Mouse (Mus musculus): ENCODE data around the gene Prkci.
A peak's percentile ranks its signal among the peaks of the same experiment; 100 is the strongest.

Prkci gene

DNA sequence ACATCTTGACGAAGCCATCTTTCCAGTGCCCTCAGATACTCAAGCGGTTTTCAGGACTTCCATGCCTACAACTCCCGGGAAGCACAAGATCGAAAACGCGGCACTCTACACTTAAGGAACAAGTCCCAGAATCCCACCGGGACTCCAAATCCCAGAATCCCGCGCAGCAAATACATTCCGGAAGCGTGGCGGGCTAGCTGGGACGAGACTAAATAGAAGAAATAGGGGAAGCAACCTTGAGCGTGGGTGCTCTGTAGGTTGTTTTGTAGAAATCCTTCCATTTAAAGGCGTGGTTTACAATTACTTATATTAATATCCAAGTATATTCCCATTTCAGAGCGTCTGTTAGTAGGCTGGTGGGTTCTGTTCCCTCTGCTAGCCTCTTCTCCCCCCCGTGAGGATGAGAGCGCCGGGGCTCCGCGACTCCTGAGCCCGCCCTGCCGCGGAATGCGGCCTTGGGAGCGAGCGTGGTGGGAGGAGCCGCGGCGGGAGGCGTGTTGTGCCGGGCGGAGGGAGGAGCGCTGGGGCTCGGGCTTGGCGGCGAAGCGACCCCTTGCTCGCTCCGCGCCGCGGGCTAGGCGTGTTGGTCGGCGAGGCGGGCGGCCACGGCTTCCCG, at the start of gene Prkci:
Gene Prkci (plus strand): TSS at position 465 of the 616 bp plus-strand sequence.
- peak; percentile 95 for DNase-seq (ENCODE audit: extremely low spot score, low read depth, low spot score)

GRCm38 (mm10) chr3:30951652-30952051, 43.9 kb upstream of the Prkci start:
- no peak for DNase-seq (ENCODE audit: extremely low spot score, low read depth, low spot score)

DNA sequence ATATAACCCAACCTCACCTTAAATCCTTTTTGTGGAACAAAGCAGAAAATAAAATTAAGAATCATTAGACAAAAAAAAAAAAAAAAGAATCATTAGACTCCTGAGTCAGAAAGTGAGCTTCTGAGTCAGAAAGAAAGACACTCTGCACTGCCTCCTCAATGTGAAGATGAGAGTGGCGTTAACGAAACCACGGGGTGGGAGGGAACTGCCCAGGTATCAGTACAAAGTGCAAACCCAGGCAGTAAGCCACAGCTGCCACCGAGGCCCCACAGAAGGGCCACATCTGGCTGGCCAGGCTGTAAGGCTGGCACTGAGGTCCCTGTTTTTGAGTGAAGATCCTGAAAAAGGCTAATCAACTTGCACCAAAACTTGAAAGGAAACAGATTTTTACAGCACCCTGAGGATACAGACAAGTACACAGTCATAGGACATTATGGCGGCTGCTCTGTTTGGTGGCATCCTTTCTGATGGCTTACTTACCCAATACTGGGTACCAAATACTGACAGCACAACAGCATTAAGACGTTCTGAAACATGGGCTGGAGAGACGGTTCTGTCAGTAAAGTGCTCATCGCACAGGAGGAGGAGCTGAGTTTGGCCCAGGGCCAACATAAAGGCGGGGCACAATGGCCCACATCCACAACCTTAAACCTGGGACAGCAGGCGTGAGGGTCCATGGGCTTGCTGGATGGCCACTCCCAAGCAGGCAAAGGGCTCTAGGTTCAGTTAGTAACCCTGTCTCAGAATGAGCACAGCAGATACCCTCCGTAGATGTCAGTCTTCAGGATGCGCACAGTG, 43.1 kb upstream of the Prkci start:
- no peak for DNase-seq (ENCODE audit: extremely low spot score, low read depth, low spot score)

DNA sequence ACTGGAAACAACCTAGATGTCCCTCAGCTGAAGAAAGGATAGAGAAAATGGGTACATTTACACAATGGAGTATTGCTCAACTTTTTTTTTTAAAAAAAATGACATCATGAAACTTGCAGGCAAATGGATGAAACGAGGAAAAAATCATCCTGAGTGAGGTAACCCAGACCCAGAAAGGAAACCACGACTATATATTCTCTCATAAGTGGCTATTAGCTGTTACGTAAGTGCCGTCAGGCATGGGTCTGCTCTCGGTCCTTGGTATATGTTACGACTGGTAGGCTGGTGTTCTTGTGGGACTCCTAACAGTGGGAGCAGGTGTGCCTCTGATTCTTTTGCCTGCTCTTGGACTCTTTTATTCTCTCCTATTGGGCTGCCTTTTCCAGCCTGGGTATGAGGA, 39.2 kb upstream of the Prkci start:
- no peak for DNase-seq (ENCODE audit: extremely low spot score, low read depth, low spot score)

- no peak for DNase-seq (ENCODE audit: extremely low spot score, low read depth, low spot score)
Observed at GRCm38 (mm10) chr3:30958709-30959108, 36.8 kb upstream of the Prkci start.

DNA sequence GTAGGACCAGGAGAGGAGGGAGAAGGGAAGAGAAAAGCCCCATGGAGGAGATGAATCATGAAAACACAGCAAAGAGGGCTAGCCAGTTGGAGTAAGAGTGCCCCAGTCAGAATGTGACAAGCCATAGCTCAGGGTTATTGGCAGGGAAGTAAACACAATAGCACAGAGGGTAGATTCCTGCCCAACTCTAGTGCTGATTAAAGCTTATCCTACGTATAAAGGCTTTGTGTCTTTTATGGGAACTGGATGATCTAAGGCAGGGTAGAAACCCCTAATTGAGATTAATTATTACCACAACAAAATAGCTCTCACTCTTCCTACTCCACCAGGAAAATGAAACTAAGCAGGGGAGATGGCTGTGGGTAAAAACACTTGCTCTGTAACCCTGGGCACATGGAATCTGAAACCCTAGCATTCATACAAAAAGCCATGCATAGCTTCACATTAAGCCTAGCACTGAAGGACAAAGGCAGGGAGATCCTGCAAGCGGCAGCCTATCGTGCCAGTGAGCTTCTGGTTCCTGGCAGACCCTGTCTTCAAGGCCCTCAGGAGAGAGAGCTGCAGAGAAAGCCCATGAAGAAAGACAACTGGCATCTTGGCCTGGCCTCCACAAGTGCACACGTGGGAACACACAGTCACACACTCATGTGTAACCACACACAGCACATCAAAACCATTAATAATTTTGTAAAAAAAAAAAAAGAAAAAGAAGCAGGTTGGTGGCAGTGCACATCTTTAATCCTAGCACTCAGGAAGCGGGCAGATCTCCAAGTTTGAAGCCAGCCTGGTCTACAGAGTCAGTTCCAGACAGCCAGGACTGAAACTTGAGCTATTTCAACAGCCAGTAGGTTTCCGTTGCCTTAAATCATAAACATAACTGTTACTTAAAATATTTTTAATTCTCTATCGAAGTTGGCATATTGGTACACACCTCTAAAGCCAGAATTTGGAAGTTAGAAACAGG, 35.4 kb upstream of the Prkci start:
- no peak for DNase-seq (ENCODE audit: extremely low spot score, low read depth, low spot score)

GRCm38 (mm10) chr3:30963100-30963499, 32.4 kb upstream of the Prkci start:
- no peak for DNase-seq (ENCODE audit: extremely low spot score, low read depth, low spot score)

DNA sequence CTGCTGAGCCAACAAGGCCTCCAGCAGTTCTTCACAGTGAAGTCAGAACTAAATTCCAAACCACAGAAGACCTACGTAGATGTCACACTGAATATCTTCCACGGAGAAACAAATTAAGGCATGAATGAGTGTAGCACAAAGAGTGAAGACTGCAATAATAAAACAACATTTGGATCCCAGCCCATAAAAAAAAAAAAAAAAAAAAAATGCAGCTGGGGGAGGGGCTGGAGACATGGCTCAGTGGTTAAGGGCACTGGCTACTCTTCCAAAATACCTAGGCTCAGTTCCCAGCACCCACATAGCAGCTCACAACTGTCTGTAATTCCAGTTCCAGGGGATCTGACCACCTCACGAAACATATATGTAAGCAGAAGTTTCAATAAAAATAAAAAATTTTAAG, 31.3 kb upstream of the Prkci start:
- no peak for DNase-seq (ENCODE audit: extremely low spot score, low read depth, low spot score)

GRCm38 (mm10) chr3:30965644-30966043, 29.9 kb upstream of the Prkci start:
- DNase-seq (ENCODE audit: extremely low spot score, low read depth, low spot score), result no peak

DNA sequence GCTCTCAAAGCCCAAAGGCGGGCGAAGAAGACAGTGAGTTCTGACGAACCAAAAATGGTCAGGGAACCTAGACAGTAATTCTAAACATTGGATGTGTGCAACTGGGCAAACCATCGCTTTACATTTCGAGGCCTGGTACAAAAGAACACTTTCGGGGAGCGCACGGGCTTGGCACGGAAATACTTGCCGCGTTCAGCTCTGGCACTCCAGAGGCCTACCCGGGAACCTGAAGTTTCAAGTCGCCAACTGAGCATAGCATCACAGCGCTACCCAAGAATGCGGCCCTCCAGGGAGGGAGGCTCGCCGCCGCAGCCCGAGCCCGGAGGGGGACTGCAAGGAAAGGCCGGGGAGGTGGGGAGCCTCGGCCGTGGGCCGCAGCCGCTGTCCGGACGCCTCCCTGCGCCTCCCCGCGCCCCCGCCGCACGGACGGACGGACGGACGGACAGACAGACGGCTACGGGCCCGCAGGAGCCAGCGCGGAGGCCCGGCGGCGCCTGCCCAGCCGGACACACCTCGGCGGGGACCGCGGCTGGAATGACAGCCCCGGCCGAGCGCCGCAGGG, 26.9 kb upstream of the Prkci start:
- DNase-seq (ENCODE audit: extremely low spot score, low read depth, low spot score), result no peak

GRCm38 (mm10) chr3:30969104-30969581, 26.4 kb upstream of the Prkci start, which contains the start of gene Phc3:
Gene Phc3 (minus strand): TSS chr3:30969415.
- DNase-seq (ENCODE audit: extremely low spot score, low read depth, low spot score), result peak; percentile 94

- no peak for DNase-seq (ENCODE audit: extremely low spot score, low read depth, low spot score)
Observed at GRCm38 (mm10) chr3:30975102-30975754, 20.3 kb upstream of the Prkci start.

DNA sequence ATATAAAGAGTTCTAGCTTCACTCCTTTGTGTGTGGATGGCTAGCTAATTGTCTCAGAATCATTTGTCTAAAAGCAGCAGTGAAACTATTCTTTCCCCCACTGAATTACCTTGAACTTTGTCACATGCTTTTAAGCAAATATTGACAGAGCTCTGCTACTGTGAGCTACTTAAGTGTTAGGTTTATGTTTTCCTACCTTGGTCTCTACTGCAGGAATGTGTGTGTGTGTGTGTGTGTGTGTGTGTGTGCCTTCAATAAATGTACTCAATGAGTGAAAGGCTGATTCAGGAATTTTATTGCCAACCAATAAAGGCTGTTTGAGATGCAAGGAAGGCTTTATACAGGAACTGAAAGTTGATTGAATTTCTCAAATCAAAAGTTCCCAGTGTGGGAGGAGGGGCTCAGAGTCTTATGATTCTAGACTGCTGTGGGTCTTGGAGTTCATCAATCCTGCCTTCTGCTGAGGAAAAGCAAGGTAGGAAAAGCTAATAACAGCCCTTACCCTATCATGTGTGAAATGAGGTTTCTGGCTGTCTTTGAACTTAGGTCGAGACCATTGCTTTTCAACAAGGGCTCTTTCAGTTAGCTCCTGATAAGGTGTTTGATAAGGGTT, 18.4 kb upstream of the Prkci start:
- DNase-seq (ENCODE audit: extremely low spot score, low read depth, low spot score), result no peak

GRCm38 (mm10) chr3:30981616-30982380, 13.7 kb upstream of the Prkci start:
- no peak for DNase-seq (ENCODE audit: extremely low spot score, low read depth, low spot score)

GRCm38 (mm10) chr3:30982924-30983536, 12.5 kb upstream of the Prkci start:
- DNase-seq (ENCODE audit: extremely low spot score, low read depth, low spot score), result no peak

GRCm38 (mm10) chr3:30987396-30988318, 7.9 kb upstream of the Prkci start:
- DNase-seq (ENCODE audit: extremely low spot score, low read depth, low spot score), result no peak

DNA sequence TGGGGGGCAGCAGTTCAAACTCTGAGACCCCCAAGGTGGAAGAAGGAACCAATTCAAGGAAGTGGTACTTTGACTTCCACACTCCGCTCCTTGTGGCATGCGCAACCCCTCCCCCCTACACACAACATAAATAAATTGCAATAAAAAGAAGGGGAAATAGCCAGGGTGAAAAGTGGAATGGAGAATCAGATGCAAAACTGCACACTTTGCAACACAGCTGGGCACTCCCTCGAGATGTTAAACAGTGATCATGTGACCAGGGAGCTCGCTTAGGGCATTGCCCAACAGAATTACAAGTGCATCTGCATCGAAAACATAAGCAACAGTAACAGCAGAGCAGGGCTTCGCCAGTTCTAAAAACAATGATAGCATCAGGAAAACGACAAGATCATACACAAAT, 3.4 kb upstream of the Prkci start:
- no peak for DNase-seq (ENCODE audit: extremely low spot score, low read depth, low spot score)
